Mouse (Mus musculus) liver, embryonic 14.5 days (tissue): ENCODE measurements at regions not wholly inside any gene's neighbourhood (a gene's known extent, or its start where the extent isn't known, plus 50 kb on each side); places are given as distances from the start of the nearest gene placed in this dataset.

Experiments
- ATAC-seq: fragments of 200-750 bp; cut with Nextera tagmentation; 2 replicates; pipeline ENCODE4 v1.8.0; 2017; ENCODE audit warnings: moderate number of reproducible peaks, mild to moderate bottlenecking, moderate library complexity; ENCODE audit not compliant: insufficient read depth
- DNase-seq, 3 experiments: peaks; one replicate each; pipeline ENCODE4 v3.0.0-alpha.2; 2012 to 2013; ENCODE audit warnings: low read depth in 3 of 3, low spot score in 3 of 3
- H3K27ac ChIP-seq: fragments of 300-500 bp; sonication (generic); 2 replicates; pipeline ENCODE4 v1.5.1; 2014; ENCODE audit warnings: moderate library complexity, mild to moderate bottlenecking, control low read depth, inconsistent platforms
- H3K27me3 ChIP-seq: fragments of 300-500 bp; sonication (generic); 2 replicates; pipeline ENCODE4 v1.6.1; 2014; ENCODE audit warnings: mild to moderate bottlenecking, low read length, moderate library complexity; ENCODE audit not compliant: control insufficient read depth, insufficient read depth
- H3K36me3 ChIP-seq: fragments of 300-500 bp; sonication (generic); replicated peaks from 2 replicates; pipeline ENCODE4 v1.6.1; 2014; ENCODE audit warnings: low read depth; ENCODE audit not compliant: control insufficient read depth, insufficient read depth
- H3K4me1 ChIP-seq, 2 experiments: fragments of 200-500 bp in 1 of 2; fragments of 300-500 bp in 1 of 2; sonication (generic) in 1 of 2; replicated peaks; 2 replicates each; pipeline ENCODE4 v1.6.1; 2012 to 2014; ENCODE audit warnings: antibody characterized with exemption in 1 of 2, inconsistent platforms in 1 of 2, low read length in 1 of 2; ENCODE audit not compliant: control insufficient read depth in 2 of 2, insufficient read depth in 2 of 2
- H3K4me2 ChIP-seq: fragments of 300-500 bp; sonication (generic); 2 replicates; pipeline ENCODE4 v1.6.1; 2014; ENCODE audit warnings: low read depth, mild to moderate bottlenecking, control low read depth, moderate library complexity
- H3K4me3 ChIP-seq, 2 experiments: fragments of 200-500 bp in 1 of 2; fragments of 300-500 bp in 1 of 2; sonication (generic) in 1 of 2; 2 replicates each; pipeline ENCODE4 v1.5.1; 2012 to 2014; ENCODE audit warnings: low read depth in 2 of 2, low read length in 2 of 2, mild to moderate bottlenecking in 2 of 2, control low read depth in 1 of 2, inconsistent platforms in 1 of 2, moderate library complexity in 1 of 2; ENCODE audit not compliant: insufficient read depth in 1 of 2
- H3K9ac ChIP-seq: fragments of 300-500 bp; sonication (generic); replicated peaks from 2 replicates; pipeline ENCODE4 v1.6.1; 2014; ENCODE audit warnings: mild to moderate bottlenecking, control low read depth, moderate library complexity
- H3K9me3 ChIP-seq: fragments of 300-500 bp; sonication (generic); 2 replicates; pipeline ENCODE4 v1.6.1; 2016; ENCODE audit warnings: low read length, mixed read lengths; ENCODE audit not compliant: control insufficient read depth
- CTCF ChIP-seq: IDR thresholded peaks from 2 replicates; pipeline ENCODE4 v1.5.1; 2016; ENCODE audit warnings: antibody characterized with exemption, low read depth, control low read depth
- EP300 ChIP-seq: IDR thresholded peaks from 2 replicates; pipeline ENCODE4 v1.6.1; 2016; ENCODE audit warnings: antibody characterized with exemption, low read depth
- WGBS: fragments of 180-500 bp; shearing (Covaris S2); extraction: QIAGEN DNeasy Blood & Tissue Kit; methylation state at CpG from one replicate; pipeline ENCODE4 v1.1.7; 2014; ENCODE audit not compliant: insufficient replicate concordance; 5-methylcytosine and 5-hydroxymethylcytosine counted together

DNA sequence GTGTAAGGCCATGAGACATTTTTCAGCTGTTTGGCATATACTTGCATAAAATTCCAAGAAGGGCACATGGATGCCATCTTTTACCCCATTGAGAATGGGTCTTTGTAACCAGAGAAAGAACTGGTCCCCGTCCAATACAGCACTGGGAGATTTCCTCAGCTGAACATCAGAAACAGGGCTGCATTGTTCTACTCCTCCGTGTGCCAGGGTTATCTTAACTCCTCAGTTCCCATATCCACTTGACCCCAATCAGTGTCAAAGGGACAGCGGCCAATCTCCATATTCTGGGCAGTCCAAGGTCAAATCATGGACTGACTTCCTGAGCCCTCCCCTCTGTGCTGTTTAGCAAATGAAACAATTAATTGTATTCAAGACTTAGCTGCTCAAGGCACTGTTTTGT, 112.5 kb upstream of the Slco3a1 start:
- no peak overlapping the region for H3K4me2 ChIP-seq
- ATAC-seq (no peak), DNase-seq (no peak)
- no peak overlapping the region for H3K4me3 ChIP-seq
- no peak overlapping the region for H3K27ac ChIP-seq
- H3K27me3 ChIP-seq: no peaks in the 10 kb centered on the region
- no peaks in the 10 kb centered on the region for H3K9me3 ChIP-seq
- no peak for TF ChIP-seq EP300
- no peak for TF ChIP-seq CTCF
- H3K4me1 ChIP-seq: no peaks in the 10 kb centered on the region
- WGBS: 45% methylated on average over 3 of the region's 3 CpGs
- H3K36me3 ChIP-seq: no peaks in the 10 kb centered on the region
- no peak overlapping the region for H3K9ac ChIP-seq

DNA sequence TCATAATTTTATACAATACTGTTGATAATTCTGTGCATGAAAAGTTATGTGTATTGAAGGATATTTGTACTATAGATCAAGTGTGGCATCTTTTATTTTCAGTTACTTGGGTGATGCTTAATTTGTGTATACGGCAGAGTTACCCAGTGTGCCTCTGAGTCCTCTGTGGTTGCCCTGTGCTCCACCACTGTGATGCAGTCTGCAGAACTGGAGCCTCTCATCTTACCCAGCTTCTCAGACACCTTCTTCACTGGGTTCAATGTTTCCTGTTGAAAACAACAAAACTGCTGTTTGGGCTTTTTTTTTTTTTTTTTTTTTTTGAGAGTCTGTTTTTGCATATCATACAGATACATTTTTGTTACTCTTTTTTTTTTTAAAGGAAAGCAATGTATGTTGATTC, 109.2 kb upstream of the Slco3a1 start:
- ATAC-seq: no peak
- Histone ChIP-seq H3K27ac (no peak overlapping the region), H3K4me2 (no peak overlapping the region), H3K4me3 (no peak overlapping the region), H3K27me3 (no peaks in the 10 kb centered on the region), H3K9ac (no peak overlapping the region), H3K4me1 (no peaks in the 10 kb centered on the region), H3K36me3 (no peaks in the 10 kb centered on the region), H3K9me3 (no peaks in the 10 kb centered on the region)
- no peak for DNase-seq
- 73% methylated on average over 1 of the region's 1 CpGs for WGBS
- no peak for TF ChIP-seq EP300
- no peak for TF ChIP-seq CTCF

GRCm38 (mm10) chr7:74647310-74647709, 92.7 kb upstream of the Slco3a1 start:
- TF ChIP-seq EP300 (no peak), CTCF (no peak)
- no peak overlapping the region for H3K4me2 ChIP-seq
- H3K9ac ChIP-seq: no peak overlapping the region
- DNase-seq (no peak), ATAC-seq (no peak)
- 16% methylated on average over 2 of the region's 2 CpGs for WGBS
- no peaks in the 10 kb centered on the region for H3K27me3 ChIP-seq
- H3K4me1 ChIP-seq: no peaks in the 10 kb centered on the region
- H3K4me3 ChIP-seq: no peak overlapping the region
- no peak overlapping the region for H3K27ac ChIP-seq
- no peaks in the 10 kb centered on the region for H3K36me3 ChIP-seq
- H3K9me3 ChIP-seq: no peaks in the 10 kb centered on the region

- Histone ChIP-seq H3K27ac (no peak overlapping the region), H3K36me3 (no peaks in the 10 kb centered on the region), H3K27me3 (no peaks in the 10 kb centered on the region), H3K9ac (no peak overlapping the region), H3K4me3 (no peak overlapping the region), H3K4me2 (no peak overlapping the region), H3K9me3 (no peaks in the 10 kb centered on the region), H3K4me1 (no peaks in the 10 kb centered on the region)
- DNase-seq (no peak), ATAC-seq (no peak)
- TF ChIP-seq CTCF: no peak
- no peak for TF ChIP-seq EP300
- 72% methylated on average over 4 of the region's 4 CpGs for WGBS
Measured at GRCm38 (mm10) chr7:74640171-74640570, 85.6 kb upstream of the Slco3a1 start.

DNA sequence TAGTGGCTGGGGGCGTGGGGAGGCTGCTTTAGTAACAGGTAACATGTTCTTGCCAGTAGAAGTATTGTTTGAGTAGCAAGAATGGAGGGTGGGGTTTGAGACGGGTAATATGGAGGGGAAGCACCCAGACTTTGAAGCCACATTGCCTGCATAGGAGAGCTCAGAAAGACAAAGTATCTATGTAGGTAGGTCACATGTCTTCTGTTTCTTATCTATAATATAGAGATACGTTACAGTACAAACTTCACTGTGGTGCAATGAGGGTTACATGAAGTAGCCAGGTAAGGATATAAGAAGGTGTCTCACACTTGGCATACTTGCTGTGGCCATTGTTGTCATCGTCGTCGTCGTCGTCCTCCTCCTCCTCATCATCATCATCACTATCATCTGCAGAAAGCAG, 77.6 kb upstream of the Slco3a1 start:
- ATAC-seq: no peak

More for the DNA sequence above, 77.6 kb upstream of the Slco3a1 start:
- 64% methylated on average over 8 of the region's 8 CpGs for WGBS
- TF ChIP-seq EP300: no peak
- no peak for TF ChIP-seq CTCF
- Histone ChIP-seq H3K27me3 (no peaks in the 10 kb centered on the region), H3K4me1 (no peaks in the 10 kb centered on the region), H3K9ac (no peak overlapping the region), H3K4me2 (no peak overlapping the region), H3K36me3 (no peaks in the 10 kb centered on the region), H3K9me3 (no peaks in the 10 kb centered on the region), H3K4me3 (no peak overlapping the region), H3K27ac (no peak overlapping the region)
- no peak for DNase-seq
